Comparison of ENCODE assay signal across 26 mouse cellular contexts in genomic region chr11:32518770-32519169, GRCm38 (mm10). TPM values are rescaled to one million over a fixed set of nuclear protein-coding genes. Genes with fewer than 3 reads are reported as not detected.
A peak's percentile ranks its signal among the peaks of the same experiment; 100 is the strongest.
DNase-seq lines count a peak whose midpoint lies in the region; ATAC-seq lines count a peak whose summit lies in the region.
"Had no signal": no experiment of that assay in that cellular context is flagged by ENCODE, and none has a peak within 500 bp of the region (broad histone marks: within the 10 kb centered on the region; RNA-seq: fewer than 3 reads in every experiment).

No protein-coding gene starts in this region.

- H3K27me3 ChIP-seq in intestine, embryonic 14.5 days (replicated peaks; ENCODE audit: control insufficient read depth, insufficient read depth, low read length), result no peaks in the 10 kb centered on the region
- no peaks in the 10 kb centered on the region for H3K27me3 ChIP-seq in intestine, embryonic 16.5 days (replicated peaks; ENCODE audit: control insufficient read depth, insufficient read depth, low read length)
- no peaks in the 10 kb centered on the region for H3K27me3 ChIP-seq in hindbrain, embryonic 13.5 days
- H3K27me3 ChIP-seq: CH12.LX; embryonic facial prominence, embryonic 15.5 days; heart, embryonic 15.5 days; hindbrain, embryonic 15.5 days; Patski had no signal

- peak; percentile 43 to 44 for DNase-seq in cerebellum, postnatal 25 days
- no peak for DNase-seq in cerebellum, postnatal 10 days
- peak; percentile 29 for DNase-seq in intestine, embryonic 14.5 days (ENCODE audit: low spot score)
- DNase-seq in gastrocnemius, postnatal 25 days, result peak; percentile 73
- DNase-seq in testis, postnatal 10 days (ENCODE audit: low spot score), result no peak
- DNase-seq: adrenal gland, postnatal 14 days; cerebellum, adult 18-20 months; embryo, embryonic 11 days; heart, postnatal 14 days; kidney, adult 11 months; kidney, adult 9 months had no signal

- H3K9ac ChIP-seq in intestine, embryonic 14.5 days (ENCODE audit: low read length), result no peak overlapping the region
- no peak overlapping the region for H3K9ac ChIP-seq in intestine, embryonic 16.5 days (ENCODE audit: low read depth, low read length)
- H3K9ac ChIP-seq in hindbrain, embryonic 13.5 days, result no peak overlapping the region
- H3K9ac ChIP-seq: embryonic facial prominence, embryonic 15.5 days; heart, embryonic 15.5 days; hindbrain, embryonic 15.5 days had no signal

- H3K4me3 ChIP-seq in intestine, embryonic 14.5 days (ENCODE audit: low read depth, low read length), result no peak overlapping the region
- H3K4me3 ChIP-seq in intestine, embryonic 16.5 days (ENCODE audit: low read length), result no peak overlapping the region
- H3K4me3 ChIP-seq in hindbrain, embryonic 13.5 days, result no peak overlapping the region
- H3K4me3 ChIP-seq: embryonic facial prominence, embryonic 15.5 days; erythroblast, embryonic 14.5 days; forebrain, embryonic 10.5 days; heart, embryonic 15.5 days; hindbrain, embryonic 10.5 days; hindbrain, embryonic 15.5 days had no signal

- no peak for ATAC-seq in intestine, embryonic 14.5 days (replicated peaks; ENCODE audit: low FRiP score, low TSS enrichment, low read depth)
- ATAC-seq in intestine, embryonic 16.5 days, result no peak
- no peak for ATAC-seq in hindbrain, embryonic 13.5 days (ENCODE audit: low FRiP score)
- ATAC-seq: activated CD4-positive, CD25-positive, alpha-beta regulatory T cell, adult 4 months; forebrain, embryonic 14.5 days; Patski had no signal

- H3K27ac ChIP-seq in intestine, embryonic 14.5 days (ENCODE audit: low read depth), result no peak overlapping the region
- H3K27ac ChIP-seq in intestine, embryonic 16.5 days (ENCODE audit: low read length), result no peak overlapping the region
- H3K27ac ChIP-seq in hindbrain, embryonic 13.5 days, result no peak overlapping the region
- H3K27ac ChIP-seq: embryonic facial prominence, embryonic 15.5 days; forebrain, embryonic 10.5 days; heart, embryonic 15.5 days; hindbrain, embryonic 10.5 days; hindbrain, embryonic 15.5 days had no signal

- WGBS in intestine, embryonic 14.5 days, result 91% methylated on average over 4 of the region's 4 CpGs
- WGBS in intestine, embryonic 16.5 days, result 84% methylated on average over 4 of the region's 4 CpGs
- 96% methylated on average over 4 of the region's 4 CpGs for WGBS in hindbrain, embryonic 13.5 days

- H3K9me3 ChIP-seq in intestine, embryonic 14.5 days (ENCODE audit: control insufficient read depth, low read length), result no peaks in the 10 kb centered on the region
- H3K9me3 ChIP-seq in intestine, embryonic 16.5 days (ENCODE audit: control insufficient read depth, low read length), result no peaks in the 10 kb centered on the region
- no peaks in the 10 kb centered on the region for H3K9me3 ChIP-seq in hindbrain, embryonic 13.5 days
- H3K9me3 ChIP-seq: embryonic facial prominence, embryonic 15.5 days; forebrain, embryonic 10.5 days; heart, embryonic 15.5 days; hindbrain, embryonic 10.5 days; hindbrain, embryonic 15.5 days had no signal

- H3K36me3 ChIP-seq in intestine, embryonic 14.5 days (ENCODE audit: control insufficient read depth, insufficient read depth, low read length), result peaks cover 33% of the 10 kb centered on the region
- H3K36me3 ChIP-seq in intestine, embryonic 16.5 days (ENCODE audit: control insufficient read depth, insufficient read depth, low read length), result no peaks in the 10 kb centered on the region; the same call in 1 of the 2 replicates
- peaks cover 30% of the 10 kb centered on the region for H3K36me3 ChIP-seq in hindbrain, embryonic 13.5 days

- no peaks in the 10 kb centered on the region for H3K4me1 ChIP-seq in intestine, embryonic 14.5 days (replicated peaks; ENCODE audit: control insufficient read depth, insufficient read depth, low read length)
- no peaks in the 10 kb centered on the region for H3K4me1 ChIP-seq in intestine, embryonic 16.5 days (ENCODE audit: control insufficient read depth, insufficient read depth, low read length)
- H3K4me1 ChIP-seq in hindbrain, embryonic 13.5 days (replicated peaks), result no peaks in the 10 kb centered on the region
- H3K4me1 ChIP-seq: embryonic facial prominence, embryonic 15.5 days; forebrain, embryonic 10.5 days; heart, embryonic 15.5 days; hindbrain, embryonic 10.5 days; hindbrain, embryonic 15.5 days had no signal

- H3K4me2 ChIP-seq in intestine, embryonic 14.5 days (ENCODE audit: low read length), result no peak overlapping the region
- no peak overlapping the region for H3K4me2 ChIP-seq in intestine, embryonic 16.5 days (ENCODE audit: low read depth, low read length)
- no peak overlapping the region for H3K4me2 ChIP-seq in hindbrain, embryonic 13.5 days
- H3K4me2 ChIP-seq: embryonic facial prominence, embryonic 15.5 days; heart, embryonic 11.5 days; heart, embryonic 15.5 days; hindbrain, embryonic 15.5 days had no signal

RNA-seq across cellular contexts. Expression of gene Efcab9, which starts 13.1 kb away (rescaled TPM):
- 0.30 and 0.58 TPM in 2 replicates for polyA plus RNA-seq in intestine, embryonic 14.5 days (2014; fragmentation: Nextera tagmentation; extraction: Ambion mirVana)
- 0.65 and 0.77 TPM in 2 replicates for polyA plus RNA-seq in intestine, embryonic 16.5 days (2015; fragmentation: Nextera tagmentation; extraction: Ambion mirVana)
- 1 to 10 TPM in 1 of 2 experiments, under 1 TPM in 1; 0.75 to 1.0 TPM for total RNA-seq in gastrocnemius, postnatal 25 days (2021)
- polyA plus RNA-seq in hindbrain, embryonic 13.5 days (2015; fragmentation: Nextera tagmentation; extraction: Ambion mirVana), result not detected in 2 replicates
- total RNA-seq: adrenal gland, postnatal 14 days; common myeloid progenitor, adult 5-6 weeks; granulocyte monocyte progenitor cell, adult 5-6 weeks had no signal
- polyA plus RNA-seq: embryonic facial prominence, embryonic 15.5 days; erythroblast, embryonic 14.5 days; forebrain, embryonic 14.5 days; hindbrain, embryonic 10.5 days had no signal

RNA-seq across cellular contexts. Expression of gene Stk10, which starts 14.3 kb away (rescaled TPM):
- 3.0 and 3.3 TPM in 2 replicates for polyA plus RNA-seq in intestine, embryonic 14.5 days (2014; fragmentation: Nextera tagmentation; extraction: Ambion mirVana)
- 5.2 and 5.7 TPM in 2 replicates for polyA plus RNA-seq in intestine, embryonic 16.5 days (2015; fragmentation: Nextera tagmentation; extraction: Ambion mirVana)
- total RNA-seq in gastrocnemius, postnatal 25 days (2021), result 1 to 10 TPM; 2.6 to 3.2 TPM
- polyA plus RNA-seq in hindbrain, embryonic 13.5 days (2015; fragmentation: Nextera tagmentation; extraction: Ambion mirVana), result 2.1 TPM in 2 replicates

Comparison
In these comparisons a context has a peak if more than half of its experiments do, and no peak if none do; other contexts are left out.
1. DNase-seq: peak in cerebellum, postnatal 25 days (2 of 2), intestine, embryonic 14.5 days (single experiment) and gastrocnemius, postnatal 25 days (single experiment); none in cerebellum, postnatal 10 days (0 of 2) and testis, postnatal 10 days (single experiment).